Mouse (Mus musculus) cerebellum, adult 11-12 months (tissue): Measurements from ENCODE around the gene Ciao1.
A peak's percentile ranks its signal among the peaks of the same experiment; 100 is the strongest.
"Not testable (repeated sequence)": the region's sequence is repeated elsewhere in the genome, so short reads cannot be mapped to it uniquely, and the experiment has no call there.

Source experiments
- DNase-seq: peaks from one replicate; pipeline ENCODE4 v3.0.0; 2022

The Ciao1 gene

DNA sequence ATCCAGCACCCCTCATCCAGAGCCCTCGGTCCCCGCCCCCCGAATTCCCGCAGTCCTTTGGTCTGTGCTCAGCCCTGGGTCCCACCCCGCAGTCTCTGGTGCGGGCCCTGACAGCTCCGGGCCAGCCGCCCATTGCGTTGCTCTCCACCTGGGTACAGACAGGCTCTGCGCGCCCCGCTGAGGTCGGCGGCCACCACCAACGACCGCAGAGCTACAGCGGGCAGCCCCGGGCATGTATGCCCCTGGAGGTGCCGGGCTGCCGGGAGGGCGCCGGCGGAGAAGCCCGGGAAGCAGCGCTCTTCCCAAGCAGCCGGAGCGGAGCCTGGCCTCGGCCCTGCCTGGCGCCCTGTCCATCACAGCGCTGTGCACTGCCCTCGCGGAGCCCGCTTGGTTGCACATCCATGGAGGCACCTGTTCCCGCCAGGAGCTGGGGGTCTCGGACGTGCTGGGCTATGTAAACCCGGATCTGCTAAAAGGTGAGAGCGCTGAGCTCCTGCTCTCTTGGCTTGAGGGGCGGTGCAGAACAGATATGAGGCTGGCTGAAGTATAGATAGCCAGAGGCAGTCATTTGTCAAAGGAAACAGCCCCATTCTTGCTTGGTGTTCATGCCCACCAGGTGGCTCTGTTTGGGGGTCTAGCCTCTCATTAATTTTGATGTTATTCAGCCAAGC, 853 bp upstream of the Ciao1 start:
- DNase-seq: peak; percentile 75

DNA sequence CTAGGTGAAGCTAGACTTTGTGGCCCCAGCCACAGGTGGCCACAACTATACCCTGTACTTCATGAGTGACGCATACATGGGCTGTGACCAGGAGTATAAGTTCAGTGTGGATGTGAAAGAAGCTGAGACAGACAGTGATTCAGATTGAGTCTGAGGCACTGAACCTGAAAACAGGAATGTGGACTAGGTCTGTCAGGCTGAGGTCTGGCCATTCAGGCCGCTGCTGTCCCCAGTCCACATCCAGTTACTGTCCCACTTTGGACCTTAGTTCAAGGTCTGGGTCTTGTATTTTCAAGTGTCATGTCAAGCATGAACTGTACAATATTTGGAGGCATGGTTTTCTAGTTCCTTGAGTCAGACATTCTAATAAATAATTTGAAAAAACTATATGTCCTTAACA, 7.6 kb downstream of the Ciao1 start:
- DNase-seq: no peak

DNA sequence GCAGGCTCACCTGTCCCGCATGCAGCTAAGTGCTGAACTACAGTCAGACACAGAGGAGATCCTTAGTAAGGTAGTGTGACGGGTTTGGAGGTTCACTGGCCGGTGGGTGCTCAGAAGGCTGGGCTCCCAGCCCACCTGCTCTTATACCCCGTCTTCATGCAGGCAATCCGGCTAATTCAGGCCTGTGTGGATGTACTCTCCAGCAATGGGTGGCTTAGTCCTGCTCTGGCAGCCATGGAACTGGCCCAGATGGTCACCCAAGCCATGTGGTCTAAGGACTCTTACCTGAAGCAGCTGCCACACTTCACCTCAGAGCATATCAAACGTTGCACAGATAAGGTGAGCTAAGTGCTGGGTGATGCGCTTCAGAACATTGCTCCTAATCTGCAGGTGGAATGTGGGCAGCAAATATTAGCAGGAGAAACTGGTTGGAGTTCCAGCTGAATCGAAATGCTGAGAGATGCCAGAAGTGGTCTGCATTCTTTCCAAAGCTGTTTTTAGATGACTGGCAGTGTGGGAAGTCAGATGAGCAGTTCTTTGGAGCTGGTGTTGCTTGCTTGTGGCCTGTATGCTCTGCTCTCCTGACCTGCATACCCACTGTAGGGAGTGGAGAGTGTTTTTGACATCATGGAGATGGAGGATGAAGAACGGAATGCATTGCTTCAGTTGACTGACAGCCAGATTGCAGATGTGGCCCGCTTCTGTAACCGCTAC, 9.6 kb downstream of the Ciao1 start:
- no peak for DNase-seq

DNA sequence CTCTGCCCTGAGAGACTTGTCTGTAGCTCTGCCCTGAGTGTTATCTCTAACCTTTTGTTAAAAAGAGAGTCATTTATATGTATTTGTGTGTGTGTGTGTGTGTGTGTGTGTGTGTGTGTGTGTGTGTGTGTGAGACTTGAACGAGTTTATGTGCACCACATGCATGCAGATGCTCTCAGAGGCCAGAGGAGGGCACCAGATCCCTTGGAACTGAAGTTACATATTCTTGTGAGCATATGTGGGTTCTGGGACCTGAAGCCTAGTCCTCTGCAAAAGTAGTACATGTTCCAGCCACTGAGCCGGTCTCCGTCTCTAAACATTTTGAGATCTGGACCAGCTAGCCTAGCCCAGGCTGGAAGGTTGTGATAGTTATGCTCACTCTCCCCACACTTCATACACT, 22.4 kb downstream of the Ciao1 start:
- DNase-seq: no peak

DNA sequence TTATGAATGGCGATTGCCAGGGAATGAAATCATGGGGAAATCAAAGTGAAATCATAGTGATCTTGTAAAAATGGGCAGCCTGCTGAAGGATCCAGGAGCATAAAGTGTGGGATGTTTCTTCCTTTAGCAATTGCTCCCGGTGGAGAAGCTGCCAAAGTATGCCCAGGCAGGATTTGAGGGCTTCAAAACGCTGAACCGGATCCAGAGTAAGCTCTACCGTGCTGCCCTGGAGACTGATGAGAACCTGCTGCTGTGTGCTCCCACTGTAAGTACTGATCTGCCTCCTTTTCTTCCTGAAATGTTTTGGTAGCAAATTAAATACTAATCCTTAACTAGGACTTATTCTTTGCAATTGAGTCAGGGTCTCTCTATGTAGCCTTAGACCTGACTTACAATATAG, 29.9 kb downstream of the Ciao1 start:
- no peak for DNase-seq

DNA sequence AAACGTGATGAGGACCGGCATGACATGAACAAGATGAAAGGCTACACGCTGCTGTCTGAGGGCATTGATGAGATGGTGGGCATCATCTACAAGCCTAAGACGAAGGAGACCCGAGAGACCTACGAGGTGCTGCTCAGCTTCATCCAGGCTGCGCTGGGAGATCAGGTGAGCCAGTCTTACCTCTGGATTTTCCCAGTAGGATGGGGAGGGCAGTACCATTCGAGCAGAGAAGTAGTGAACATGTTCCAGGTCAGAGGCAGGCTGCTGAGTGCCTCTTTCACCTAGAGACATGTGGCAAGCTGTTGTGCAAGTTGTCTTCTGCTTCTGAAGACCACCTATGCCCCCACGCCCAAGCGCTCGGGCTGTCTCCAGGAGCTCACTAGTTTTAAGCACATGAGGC, 36.9 kb downstream of the Ciao1 start:
- no peak for DNase-seq

DNA sequence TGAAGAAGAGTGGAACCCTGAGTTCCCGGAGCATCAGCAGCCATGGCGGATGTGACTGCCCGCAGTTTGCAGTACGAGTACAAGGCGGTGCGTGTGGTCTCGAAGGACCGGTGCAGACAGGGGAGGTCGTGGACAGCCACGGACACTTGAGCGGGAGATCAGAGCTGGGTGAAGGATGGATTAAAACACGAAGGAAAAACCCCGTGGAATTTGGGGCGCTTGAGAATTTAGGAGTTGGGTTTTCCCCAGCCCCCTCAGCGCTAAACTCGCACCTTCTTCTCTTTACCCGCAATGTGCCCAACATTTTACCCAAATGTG, 39.2 kb downstream of the Ciao1 start:
- DNase-seq: no peak

DNA sequence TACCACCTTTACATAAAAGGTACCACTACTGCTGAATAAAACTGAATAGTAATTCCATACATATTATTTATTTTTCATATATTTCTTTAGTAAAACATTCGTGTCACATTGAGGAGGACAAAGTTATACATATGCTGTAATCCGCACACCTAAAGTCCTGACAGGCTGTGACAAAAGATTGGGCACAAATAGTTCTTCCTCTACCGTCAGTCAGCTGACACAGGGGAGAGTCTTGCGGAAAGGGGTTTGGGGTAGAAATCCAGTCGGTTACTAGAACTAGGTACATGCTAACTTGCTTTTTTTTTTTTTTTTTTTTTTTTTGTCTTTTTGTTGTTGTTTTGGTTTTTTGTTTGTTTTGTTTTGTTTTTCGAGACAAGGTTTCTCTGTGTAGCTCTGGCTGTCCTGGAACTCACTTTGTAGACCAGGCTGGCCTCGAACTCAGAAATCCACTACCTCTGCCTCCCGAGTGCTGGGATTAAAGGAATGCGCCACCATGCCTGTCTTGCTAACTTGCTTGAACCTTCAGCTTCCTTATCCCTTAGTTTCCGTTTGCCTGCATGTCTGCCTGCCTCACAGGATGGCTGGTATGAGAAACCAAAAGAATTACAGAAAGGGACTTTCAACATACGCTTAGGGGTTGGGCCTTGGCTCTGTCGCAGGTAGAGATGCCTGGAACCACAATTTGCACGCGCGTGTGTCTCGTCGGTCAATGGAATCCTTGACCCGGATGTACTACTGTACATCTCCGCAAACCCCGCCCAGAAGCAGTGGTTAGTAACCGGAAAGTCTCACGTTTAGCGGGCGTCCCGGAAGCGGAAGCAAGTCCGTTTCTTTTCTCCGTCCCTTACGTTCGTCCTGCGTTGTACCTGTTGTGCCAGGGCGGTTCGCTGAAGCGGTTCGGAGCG, 39.8 kb downstream of the Ciao1 start, which contains the start of the genes 1810024B03Rik and Snrnp200:
1810024B03Rik (minus strand) TSS at position 734 of the 905 bp plus-strand sequence.
Snrnp200 (plus strand) TSS at position 840 of the 905 bp plus-strand sequence.
- DNase-seq: peak; percentile 95

DNA sequence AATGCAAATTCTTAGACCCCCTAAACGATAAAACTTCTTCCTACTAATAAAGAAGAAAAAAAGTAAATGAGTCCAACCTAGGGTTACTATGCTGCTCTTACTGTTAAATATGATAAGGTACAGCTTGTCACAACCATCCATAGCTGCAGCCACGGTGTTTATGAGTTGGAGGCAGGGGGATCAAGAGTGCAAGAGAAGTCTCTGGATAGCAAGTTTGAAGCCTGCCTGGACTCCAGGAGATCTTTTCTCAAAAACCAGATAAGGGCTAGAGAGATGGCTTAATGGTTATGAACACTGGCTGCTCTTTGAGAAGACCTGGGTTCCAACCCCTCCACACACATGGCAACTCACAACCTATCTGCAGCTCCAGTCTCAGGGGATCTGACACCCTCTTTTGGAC, 40.7 kb downstream of the Ciao1 start:
- no peak for DNase-seq

DNA sequence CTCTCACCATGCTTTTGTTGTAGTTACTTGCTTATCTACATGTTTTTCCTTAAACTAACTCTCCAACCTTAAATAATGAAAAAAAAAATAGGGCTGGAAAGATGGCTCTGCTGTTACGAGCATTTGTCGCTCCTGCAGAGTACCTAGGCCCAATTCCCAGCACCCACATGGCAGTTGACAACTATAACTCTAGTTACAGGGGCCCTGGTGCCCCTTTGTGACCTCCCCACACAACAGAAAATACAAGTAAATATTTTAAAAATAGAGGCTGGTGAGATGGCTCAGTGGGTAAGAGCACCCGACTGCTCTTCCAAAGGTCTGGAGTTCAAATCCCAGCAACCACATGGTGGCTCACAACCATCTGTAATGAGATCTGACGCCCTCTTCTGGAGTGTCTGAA, 41.7 kb downstream of the Ciao1 start:
- DNase-seq: not testable (repeated sequence)

DNA sequence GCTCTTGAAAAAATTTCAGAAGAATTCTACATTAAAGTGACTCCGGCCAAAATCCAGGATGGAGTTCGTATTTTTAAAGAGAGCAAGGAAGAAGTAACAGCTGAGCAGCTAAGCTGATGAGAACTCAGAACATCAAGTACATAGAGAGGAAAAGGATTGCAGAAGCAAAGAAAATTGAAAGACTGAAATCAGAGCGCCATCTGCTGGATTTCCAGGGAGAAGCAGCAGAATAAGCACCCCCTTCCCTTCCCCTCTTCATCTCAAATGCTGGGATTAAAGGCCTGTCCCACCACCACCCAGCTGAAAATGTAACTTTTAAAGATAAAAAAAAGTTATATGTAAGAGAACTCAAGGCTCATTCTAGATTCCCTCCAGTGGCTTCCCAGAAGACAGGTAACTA, 42.7 kb downstream of the Ciao1 start:
- no peak for DNase-seq
